Mouse (Mus musculus) liver, embryonic 14.5 days (tissue): ENCODE data around the gene Paip2b. TPM values are rescaled to one million over a fixed set of nuclear protein-coding genes. Genes with fewer than 3 reads are reported as not detected.
"Not testable (repeated sequence)": the region's sequence is repeated elsewhere in the genome, so short reads cannot be mapped to it uniquely, and the experiment has no call there.

Source experiments
- ATAC-seq: fragments of 200-750 bp; cut with Nextera tagmentation; 2 replicates; pipeline ENCODE4 v1.8.0; 2017; ENCODE audit warnings: moderate number of reproducible peaks, mild to moderate bottlenecking, moderate library complexity; ENCODE audit not compliant: insufficient read depth
- DNase-seq, 3 experiments: peaks; one replicate each; pipeline ENCODE4 v3.0.0-alpha.2; 2012 to 2013; ENCODE audit warnings: low read depth in 3 of 3, low spot score in 3 of 3
- H3K27ac ChIP-seq: fragments of 300-500 bp; sonication (generic); 2 replicates; pipeline ENCODE4 v1.5.1; 2014; ENCODE audit warnings: moderate library complexity, mild to moderate bottlenecking, control low read depth, inconsistent platforms
- H3K27me3 ChIP-seq: fragments of 300-500 bp; sonication (generic); 2 replicates; pipeline ENCODE4 v1.6.1; 2014; ENCODE audit warnings: mild to moderate bottlenecking, low read length, moderate library complexity; ENCODE audit not compliant: control insufficient read depth, insufficient read depth
- H3K36me3 ChIP-seq: fragments of 300-500 bp; sonication (generic); replicated peaks from 2 replicates; pipeline ENCODE4 v1.6.1; 2014; ENCODE audit warnings: low read depth; ENCODE audit not compliant: control insufficient read depth, insufficient read depth
- H3K4me1 ChIP-seq, 2 experiments: fragments of 200-500 bp in 1 of 2; fragments of 300-500 bp in 1 of 2; sonication (generic) in 1 of 2; replicated peaks; 2 replicates each; pipeline ENCODE4 v1.6.1; 2012 to 2014; ENCODE audit warnings: antibody characterized with exemption in 1 of 2, inconsistent platforms in 1 of 2, low read length in 1 of 2; ENCODE audit not compliant: control insufficient read depth in 2 of 2, insufficient read depth in 2 of 2
- H3K4me2 ChIP-seq: fragments of 300-500 bp; sonication (generic); 2 replicates; pipeline ENCODE4 v1.6.1; 2014; ENCODE audit warnings: low read depth, mild to moderate bottlenecking, control low read depth, moderate library complexity
- H3K4me3 ChIP-seq, 2 experiments: fragments of 200-500 bp in 1 of 2; fragments of 300-500 bp in 1 of 2; sonication (generic) in 1 of 2; 2 replicates each; pipeline ENCODE4 v1.5.1; 2012 to 2014; ENCODE audit warnings: low read depth in 2 of 2, low read length in 2 of 2, mild to moderate bottlenecking in 2 of 2, control low read depth in 1 of 2, inconsistent platforms in 1 of 2, moderate library complexity in 1 of 2; ENCODE audit not compliant: insufficient read depth in 1 of 2
- H3K9ac ChIP-seq: fragments of 300-500 bp; sonication (generic); replicated peaks from 2 replicates; pipeline ENCODE4 v1.6.1; 2014; ENCODE audit warnings: mild to moderate bottlenecking, control low read depth, moderate library complexity
- H3K9me3 ChIP-seq: fragments of 300-500 bp; sonication (generic); 2 replicates; pipeline ENCODE4 v1.6.1; 2016; ENCODE audit warnings: low read length, mixed read lengths; ENCODE audit not compliant: control insufficient read depth
- CTCF ChIP-seq: IDR thresholded peaks from 2 replicates; pipeline ENCODE4 v1.5.1; 2016; ENCODE audit warnings: antibody characterized with exemption, low read depth, control low read depth
- EP300 ChIP-seq: IDR thresholded peaks from 2 replicates; pipeline ENCODE4 v1.6.1; 2016; ENCODE audit warnings: antibody characterized with exemption, low read depth
- WGBS: fragments of 180-500 bp; shearing (Covaris S2); extraction: QIAGEN DNeasy Blood & Tissue Kit; methylation state at CpG from one replicate; pipeline ENCODE4 v1.1.7; 2014; ENCODE audit not compliant: insufficient replicate concordance; 5-methylcytosine and 5-hydroxymethylcytosine counted together
- polyA plus RNA-seq, 2 experiments: library from polyadenylated mRNA; depleted of rRNA in 1 of 2; stranded (reverse) in 1 of 2; unstranded in 1 of 2; fragments of >200 nt; fragmentation: Nextera tagmentation in 1 of 2; extraction: Ambion mirVana in 1 of 2; gene quantifications; 2 replicates each; pipeline versions ENCODE4 v1.2.1 to v1.2.3; 2012 to 2014

The Paip2b gene
- polyA plus RNA-seq, 2 experiments: 3.5 to 5.6 TPM

DNA sequence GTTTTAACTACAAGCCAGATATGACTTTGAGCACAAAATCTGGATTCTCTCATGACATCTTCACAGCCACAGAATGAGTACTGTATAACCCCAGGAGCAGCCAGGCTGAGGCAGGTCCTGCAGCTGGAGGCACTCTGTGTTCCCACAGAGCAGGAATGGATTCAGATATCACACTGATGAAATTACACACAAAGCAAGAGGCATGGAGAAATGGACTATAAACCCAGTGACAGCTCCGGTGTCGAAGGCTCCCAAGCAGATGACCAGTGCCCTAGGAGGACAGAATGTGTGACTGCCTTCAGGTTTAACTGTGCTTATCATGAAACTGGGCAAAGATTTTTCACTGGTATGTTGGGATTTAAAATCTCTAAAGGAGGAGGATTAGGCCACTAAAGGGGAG is 14.6 kb upstream of the Paip2b start:
- no peak overlapping the region for H3K9ac ChIP-seq
- no peaks in the 10 kb centered on the region for H3K9me3 ChIP-seq
- no peaks in the 10 kb centered on the region for H3K36me3 ChIP-seq
- no peak overlapping the region for H3K4me3 ChIP-seq
- DNase-seq (no peak), ATAC-seq (no peak)
- H3K4me1 ChIP-seq: no peaks in the 10 kb centered on the region
- no peak for TF ChIP-seq EP300
- no peak for TF ChIP-seq CTCF
- 74% methylated on average over 2 of the region's 2 CpGs for WGBS
- H3K27me3 ChIP-seq: no peaks in the 10 kb centered on the region
- no peak overlapping the region for H3K27ac ChIP-seq
- H3K4me2 ChIP-seq: no peak overlapping the region

DNA sequence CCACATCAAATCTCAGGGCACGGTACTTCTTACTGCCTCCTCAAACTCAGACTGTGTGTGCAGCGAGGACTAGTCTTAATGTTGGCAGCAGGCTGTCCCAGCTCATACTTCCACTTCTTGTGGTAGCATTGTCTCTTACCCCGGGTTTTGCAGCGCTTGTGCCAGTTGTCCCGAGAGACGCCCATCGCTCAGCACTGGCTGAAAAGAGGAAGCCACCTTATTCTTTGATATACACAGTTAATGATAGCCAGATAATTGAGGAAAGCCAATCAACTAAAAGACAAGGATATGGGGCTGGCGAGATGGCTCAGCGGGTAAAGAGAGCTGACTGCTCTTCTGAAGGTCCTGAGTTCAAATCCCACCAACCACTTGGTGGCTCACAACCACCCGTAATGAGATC is 13.4 kb upstream of the Paip2b start:
- H3K4me3 ChIP-seq: no peak overlapping the region
- DNase-seq (no peak), ATAC-seq (no peak)
- no peak overlapping the region for H3K27ac ChIP-seq
- no peaks in the 10 kb centered on the region for H3K9me3 ChIP-seq
- H3K4me1 ChIP-seq: no peaks in the 10 kb centered on the region
- H3K4me2 ChIP-seq: no peak overlapping the region
- H3K9ac ChIP-seq: no peak overlapping the region
- H3K27me3 ChIP-seq: no peaks in the 10 kb centered on the region
- TF ChIP-seq EP300: no peak
- TF ChIP-seq CTCF: no peak
- no peaks in the 10 kb centered on the region for H3K36me3 ChIP-seq
- WGBS: 58% methylated on average over 10 of the region's 10 CpGs

DNA sequence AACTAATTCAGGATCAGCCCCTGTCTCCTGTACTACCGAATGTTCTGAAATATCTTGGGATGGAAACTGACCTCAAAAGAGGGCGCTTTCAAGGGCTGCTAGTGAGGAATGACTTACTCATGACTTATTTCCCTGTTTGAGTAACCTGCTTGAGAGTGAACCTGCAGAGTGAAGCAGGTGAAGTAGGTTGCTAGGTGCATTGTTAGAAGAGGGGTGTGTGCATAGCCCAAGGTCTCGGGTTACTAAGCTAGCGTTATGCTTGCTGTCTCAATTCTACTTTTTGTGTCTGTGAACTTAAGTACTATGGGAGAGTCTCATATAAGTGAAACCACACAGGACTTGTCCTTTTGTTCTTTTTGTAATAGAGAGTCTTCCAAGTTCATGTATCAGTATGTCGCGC is 8.5 kb upstream of the Paip2b start:
- Histone ChIP-seq H3K27ac (no peak overlapping the region), H3K36me3 (no peaks in the 10 kb centered on the region), H3K4me2 (no peak overlapping the region), H3K9ac (no peak overlapping the region), H3K9me3 (no peaks in the 10 kb centered on the region), H3K27me3 (no peaks in the 10 kb centered on the region), H3K4me1 (no peaks in the 10 kb centered on the region), H3K4me3 (no peak overlapping the region)
- ATAC-seq (no peak), DNase-seq (no peak)
- no peak for TF ChIP-seq CTCF
- TF ChIP-seq EP300: no peak
- WGBS: 76% methylated on average over 6 of the region's 6 CpGs

DNA sequence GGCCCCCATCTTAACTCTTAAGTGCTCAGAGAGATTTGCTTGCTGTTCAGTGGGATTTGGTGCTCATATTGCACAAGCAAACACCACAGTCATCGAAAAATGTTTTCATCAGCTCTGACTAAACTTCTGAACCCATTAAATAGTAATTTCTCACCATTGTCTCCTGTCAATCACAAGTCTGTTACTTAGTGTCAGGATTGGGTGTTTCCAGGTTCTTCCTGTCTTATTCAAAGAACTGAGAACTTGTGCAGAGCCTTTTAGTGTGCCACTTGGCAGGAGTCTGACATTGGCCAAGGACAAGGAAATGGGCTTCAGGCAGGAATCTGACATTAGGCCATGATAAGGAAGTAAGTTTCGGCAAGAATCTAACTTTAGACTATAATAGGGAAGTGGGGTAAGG is 6.5 kb upstream of the Paip2b start:
- H3K27ac ChIP-seq: no peak overlapping the region
- H3K4me2 ChIP-seq: no peak overlapping the region
- no peaks in the 10 kb centered on the region for H3K36me3 ChIP-seq
- ATAC-seq (no peak), DNase-seq (no peak)
- WGBS: 37% methylated on average over 2 of the region's 2 CpGs
- no peaks in the 10 kb centered on the region for H3K27me3 ChIP-seq
- H3K4me3 ChIP-seq: no peak overlapping the region
- H3K9me3 ChIP-seq: no peaks in the 10 kb centered on the region
- no peak overlapping the region for H3K9ac ChIP-seq
- no peaks in the 10 kb centered on the region for H3K4me1 ChIP-seq
- no peak for TF ChIP-seq EP300
- no peak for TF ChIP-seq CTCF

DNA sequence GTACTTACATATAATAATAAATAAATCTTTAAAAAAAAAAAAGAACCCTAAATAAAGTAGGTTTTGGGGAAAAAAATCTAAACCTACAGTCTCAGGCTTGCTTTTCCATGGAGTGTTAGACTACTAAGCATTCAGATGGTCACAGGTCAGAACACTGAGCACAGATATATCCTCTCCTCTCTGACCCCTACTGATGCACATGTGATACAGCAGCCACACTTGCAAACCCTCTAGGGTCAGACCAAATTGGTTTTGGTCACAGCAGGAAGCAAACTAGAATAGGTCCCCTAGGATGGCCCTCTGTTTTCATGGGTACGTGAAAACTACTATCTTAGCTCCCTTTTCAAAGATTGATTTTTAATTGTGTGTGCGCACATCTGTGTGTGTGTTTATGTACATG is 5.3 kb upstream of the Paip2b start:
- Histone ChIP-seq H3K36me3 (no peaks in the 10 kb centered on the region), H3K4me2 (no peak overlapping the region), H3K4me1 (peaks cover 0 to 3% of the 10 kb centered on the region in 2 experiments; a peak in 2 of 4 replicates), H3K4me3 (no peak overlapping the region), H3K27ac (no peak overlapping the region), H3K9me3 (no peaks in the 10 kb centered on the region), H3K9ac (no peak overlapping the region), H3K27me3 (no peaks in the 10 kb centered on the region)
- DNase-seq (no peak), ATAC-seq (no peak)
- 78% methylated on average over 2 of the region's 2 CpGs for WGBS
- no peak for TF ChIP-seq EP300
- TF ChIP-seq CTCF: no peak

DNA sequence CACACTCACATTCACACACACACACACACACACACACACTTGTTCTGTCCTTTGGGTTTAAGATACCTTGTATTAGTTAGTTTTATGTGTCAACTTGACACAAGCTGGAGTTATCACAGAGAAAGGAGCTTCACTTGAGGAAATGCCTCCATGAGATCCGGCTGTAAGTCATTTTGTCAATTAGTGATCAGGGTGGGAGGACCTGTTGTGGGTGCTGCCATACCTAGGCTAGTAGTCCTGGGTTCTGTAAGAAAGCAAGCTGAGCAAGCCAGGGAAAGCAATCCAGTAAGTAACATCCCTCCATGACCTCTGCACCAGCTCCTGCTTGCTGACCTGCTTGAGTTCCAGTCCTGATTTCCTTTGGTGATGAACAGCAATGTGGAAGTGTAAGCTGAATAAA is 852 bp upstream of the Paip2b start:
- not testable (repeated sequence) for DNase-seq, H3K4me1 ChIP-seq, H3K27me3 ChIP-seq, ATAC-seq, H3K9me3 ChIP-seq, H3K9ac ChIP-seq, H3K36me3 ChIP-seq
- peak overlapping the region in 1 of 2 experiments; percentile 34; a peak in 2 of 4 replicates for H3K4me3 ChIP-seq
- WGBS: 64% methylated on average over 1 of the region's 1 CpGs
- peak overlapping the region; percentile 88 for H3K4me2 ChIP-seq
- peak overlapping the region; percentile 36 for H3K27ac ChIP-seq
